ENCODE assay signal across 14 mouse cellular contexts in genomic region chr16:44545153-44545552, GRCm38 (mm10). TPM values are rescaled to one million over a fixed set of nuclear protein-coding genes. Genes with fewer than 3 reads are reported as not detected.
DNase-seq lines count a peak whose midpoint lies in the region; ATAC-seq and TF ChIP-seq lines count a peak whose summit lies in the region.
"Had no signal": no experiment of that assay in that cellular context is flagged by ENCODE, and none has a peak within 500 bp of the region (broad histone marks: within the 10 kb centered on the region; RNA-seq: fewer than 3 reads in every experiment).

No protein-coding gene starts in this region.

- intact Hi-C loops in left cerebral cortex, postnatal 10 days (cut with DNase I): no loop called here

- H3K36me3 ChIP-seq in lung, postnatal 0 days (ENCODE audit: insufficient read depth, low read length): no peaks in the 10 kb centered on the region
- peaks cover 3% of the 10 kb centered on the region; the same call in 1 of the 2 replicates for H3K36me3 ChIP-seq in midbrain, embryonic 11.5 days (ENCODE audit: control insufficient read depth, insufficient read depth, low read length)

- no peak for TF ChIP-seq EP300 in lung, postnatal 0 days (IDR thresholded peaks at IDR 0.05)

- no peaks in the 10 kb centered on the region for H3K9me3 ChIP-seq in lung, postnatal 0 days (ENCODE audit: low read length)
- no peaks in the 10 kb centered on the region for H3K9me3 ChIP-seq in midbrain, embryonic 11.5 days (ENCODE audit: control insufficient read depth, low read length)

- H3K4me2 ChIP-seq in lung, postnatal 0 days (replicated peaks; ENCODE audit: low read depth, low read length): no peak overlapping the region
- peak overlapping the region; percentile 2; the same call in 1 of the 2 replicates for H3K4me2 ChIP-seq in midbrain, embryonic 11.5 days

- no peak overlapping the region for H3K4me3 ChIP-seq in lung, postnatal 0 days (ENCODE audit: low read depth, low read length)
- no peak overlapping the region for H3K4me3 ChIP-seq in midbrain, embryonic 11.5 days (ENCODE audit: low read depth, low read length)

- H3K27ac ChIP-seq in lung, postnatal 0 days (ENCODE audit: low read length): peak overlapping the region; percentile 26; the same call in 1 of the 2 replicates
- H3K27ac ChIP-seq in midbrain, embryonic 11.5 days (ENCODE audit: low read depth, low read length): no peak overlapping the region

- TF ChIP-seq CTCF in lung, postnatal 0 days (IDR thresholded peaks at IDR 0.05): no peak

- no peak overlapping the region for H3K9ac ChIP-seq in lung, postnatal 0 days (replicated peaks; ENCODE audit: low read depth)
- H3K9ac ChIP-seq in midbrain, embryonic 11.5 days (ENCODE audit: low read length): no peak overlapping the region

- peaks cover 7% of the 10 kb centered on the region for H3K4me1 ChIP-seq in lung, postnatal 0 days (ENCODE audit: insufficient read depth, low read depth, low read length)
- H3K4me1 ChIP-seq in midbrain, embryonic 11.5 days (ENCODE audit: control insufficient read depth, insufficient read depth, low read length): peaks cover 79% of the 10 kb centered on the region

- no peaks in the 10 kb centered on the region for H3K27me3 ChIP-seq in lung, postnatal 0 days (replicated peaks; ENCODE audit: insufficient read depth, low read length)
- H3K27me3 ChIP-seq in midbrain, embryonic 11.5 days (ENCODE audit: control insufficient read depth, insufficient read depth, low read length): no peaks in the 10 kb centered on the region

- WGBS in lung, postnatal 0 days: 42% methylated on average over 7 of the region's 7 CpGs
- 18% methylated on average over 7 of the region's 7 CpGs for WGBS in midbrain, embryonic 11.5 days

- no peak for ATAC-seq in lung, postnatal 0 days
- peak; percentile 12; the same call in 1 of the 2 replicates for ATAC-seq in midbrain, embryonic 11.5 days (ENCODE audit: low FRiP score)

- DNase-seq in cerebellum, adult 9-11 months: peak; percentile 32
- DNase-seq in cerebellum, postnatal 36 days: no peak
- no peak for DNase-seq in lung, postnatal 0 days (ENCODE audit: low spot score)
- no peak for DNase-seq in lung, postnatal 25 days (ENCODE audit: low spot score)
- DNase-seq in midbrain, embryonic 11.5 days (ENCODE audit: low spot score, missing footprints): no peak
- DNase-seq in left cerebral cortex, postnatal 10 days (ENCODE audit: extremely low spot score in 1 of 2, low spot score in 2 of 2): no peak
- DNase-seq in right cerebral cortex, adult 18-20 months: no peak
- no peak for DNase-seq in heart, adult 18-20 months
- DNase-seq: adrenal gland, postnatal 25 days; cerebellum, adult 11 months; heart, postnatal 14 days; kidney, adult 8-10 months; liver; retina, postnatal 1 day had no signal

RNA-seq across cellular contexts. Expression of gene Boc, which starts 13.5 kb away (rescaled TPM):
- polyA plus RNA-seq in lung, postnatal 0 days (2015; fragmentation: Nextera tagmentation; extraction: Ambion mirVana): 13.7 and 14.1 TPM in 2 replicates
- polyA plus RNA-seq in midbrain, embryonic 11.5 days (2014; fragmentation: Nextera tagmentation; extraction: Ambion mirVana): 37.8 and 44.7 TPM in 2 replicates
- 10 to 100 TPM; 20.4 to 21.4 TPM for total RNA-seq in left cerebral cortex, postnatal 10 days (2021)
- 1 to 10 TPM; 3.5 to 4.8 TPM for total RNA-seq in heart, adult 18-20 months (2021)
